Mouse (Mus musculus) neural tube, embryonic 13.5 days (tissue): ENCODE data around the gene Npy. TPM values are rescaled to one million over a fixed set of nuclear protein-coding genes. Genes with fewer than 3 reads are reported as not detected.
A peak's percentile ranks its signal among the peaks of the same experiment; 100 is the strongest.

Experiments used
- ATAC-seq: fragments of 200-750 bp; cut with Nextera tagmentation; 2 replicates; pipeline ENCODE4 v1.8.0; 2017; ENCODE audit warnings: low read depth, mild to moderate bottlenecking, moderate TSS enrichment, moderate library complexity
- H3K27ac ChIP-seq: fragments of 300-500 bp; sonication (generic); replicated peaks from 2 replicates; pipeline ENCODE4 v1.5.1; 2015; ENCODE audit warnings: moderate library complexity, mild to moderate bottlenecking, inconsistent platforms
- H3K27me3 ChIP-seq: fragments of 300-500 bp; sonication (generic); 2 replicates; pipeline ENCODE4 v1.6.1; 2015; ENCODE audit warnings: mild to moderate bottlenecking, inconsistent platforms
- H3K36me3 ChIP-seq: fragments of 300-500 bp; sonication (generic); 2 replicates; pipeline ENCODE4 v1.6.1; 2015; ENCODE audit warnings: mild to moderate bottlenecking, inconsistent platforms
- H3K4me1 ChIP-seq: fragments of 300-500 bp; sonication (generic); replicated peaks from 2 replicates; pipeline ENCODE4 v1.6.1; 2015; ENCODE audit warnings: inconsistent platforms
- H3K4me2 ChIP-seq: fragments of 300-500 bp; sonication (generic); 2 replicates; pipeline ENCODE4 v1.6.1; 2015; ENCODE audit warnings: inconsistent platforms, mild to moderate bottlenecking, moderate library complexity
- H3K4me3 ChIP-seq: fragments of 300-500 bp; sonication (generic); 2 replicates; pipeline ENCODE4 v1.5.1; 2015; ENCODE audit warnings: mild to moderate bottlenecking, inconsistent platforms
- H3K9ac ChIP-seq: fragments of 300-500 bp; sonication (generic); 2 replicates; pipeline ENCODE4 v1.6.1; 2015; ENCODE audit warnings: moderate library complexity, mild to moderate bottlenecking, inconsistent platforms
- H3K9me3 ChIP-seq: fragments of 300-500 bp; sonication (generic); 2 replicates; pipeline ENCODE4 v1.6.1; 2016; ENCODE audit warnings: inconsistent platforms
- WGBS: fragments of 180-500 bp; shearing (Covaris S2); methylation state at CpG from one replicate; pipeline ENCODE4 v1.1.7; 2015; 5-methylcytosine and 5-hydroxymethylcytosine counted together
- polyA plus RNA-seq: library from polyadenylated mRNA; unstranded; fragments of >200 nt; fragmentation: Nextera tagmentation; extraction: Ambion mirVana; gene quantifications from 2 replicates; pipeline ENCODE4 v1.2.1, GENCODE M21; 2015

The Npy gene
- polyA plus RNA-seq, 1 experiment from 2014 or later, result 599 TPM

DNA sequence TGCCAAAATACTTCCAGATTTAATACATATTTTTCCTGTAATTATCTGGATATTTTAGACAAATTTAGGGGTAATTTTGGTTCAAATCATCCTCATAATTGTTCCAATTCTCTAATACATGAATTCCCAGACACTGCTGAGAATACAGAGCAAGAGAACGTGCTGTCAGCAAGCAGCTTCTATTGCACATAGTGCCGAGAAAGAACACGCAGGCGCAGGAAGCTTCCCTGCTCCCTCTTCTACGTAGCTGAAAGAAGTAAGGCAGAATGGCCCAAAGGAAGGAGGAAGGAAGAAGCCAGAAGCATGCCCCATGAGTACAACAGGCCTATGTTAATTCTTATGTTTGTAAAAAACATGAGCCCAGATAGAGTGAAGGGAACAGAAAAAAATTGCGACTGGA is 4.9 kb upstream of the Npy start:
- 71% methylated on average over 6 of the region's 6 CpGs for WGBS
- Histone ChIP-seq H3K4me3 (no peak overlapping the region), H3K27ac (no peak overlapping the region), H3K9ac (no peak overlapping the region), H3K27me3 (peaks cover 27% of the 10 kb centered on the region), H3K4me2 (no peak overlapping the region), H3K36me3 (no peaks in the 10 kb centered on the region), H3K9me3 (no peaks in the 10 kb centered on the region), H3K4me1 (peaks cover 10% of the 10 kb centered on the region)
- no peak for ATAC-seq

GRCm38 (mm10) chr6:49822871-49823230 is 341 bp downstream of the Npy start:
- under 1% methylated on average over 10 of the region's 10 CpGs for WGBS
- peak; percentile 9; the same call in 1 of the 2 replicates for ATAC-seq
- H3K9me3 ChIP-seq, result no peaks in the 10 kb centered on the region
- no peaks in the 10 kb centered on the region for H3K36me3 ChIP-seq
- peak overlapping the region; percentile 43 for H3K4me3 ChIP-seq
- peak overlapping the region; percentile 74 for H3K27ac ChIP-seq
- H3K9ac ChIP-seq, result peak overlapping the region; percentile 70
- H3K27me3 ChIP-seq, result peaks cover 55% of the 10 kb centered on the region
- H3K4me1 ChIP-seq, result peaks cover 20% of the 10 kb centered on the region
- peak overlapping the region; percentile 73 for H3K4me2 ChIP-seq

GRCm38 (mm10) chr6:49823371-49823770 is 861 bp downstream of the Npy start:
- H3K27ac ChIP-seq, result peak overlapping the region; percentile 74
- WGBS, result 6% methylated on average over 15 of the region's 15 CpGs
- ATAC-seq, result no peak
- peaks cover 20% of the 10 kb centered on the region for H3K4me1 ChIP-seq
- peak overlapping the region; percentile 70 for H3K9ac ChIP-seq
- peaks cover 55% of the 10 kb centered on the region for H3K27me3 ChIP-seq
- no peaks in the 10 kb centered on the region for H3K36me3 ChIP-seq
- H3K9me3 ChIP-seq, result no peaks in the 10 kb centered on the region
- H3K4me2 ChIP-seq, result peak overlapping the region; percentile 73
- H3K4me3 ChIP-seq, result peak overlapping the region; percentile 43

- H3K9me3 ChIP-seq, result no peaks in the 10 kb centered on the region
- H3K9ac ChIP-seq, result peak overlapping the region; percentile 70
- H3K27ac ChIP-seq, result peak overlapping the region; percentile 74
- WGBS, result 17% methylated on average over 2 of the region's 2 CpGs
- peaks cover 55% of the 10 kb centered on the region for H3K27me3 ChIP-seq
- peaks cover 20% of the 10 kb centered on the region for H3K4me1 ChIP-seq
- peak overlapping the region; percentile 43 for H3K4me3 ChIP-seq
- H3K36me3 ChIP-seq, result no peaks in the 10 kb centered on the region
- H3K4me2 ChIP-seq, result peak overlapping the region; percentile 73
- ATAC-seq, result no peak
Observed at GRCm38 (mm10) chr6:49823821-49824220, 1.3 kb downstream of the Npy start.

GRCm38 (mm10) chr6:49831579-49831978 is 9.1 kb downstream of the Npy start:
- no peaks in the 10 kb centered on the region for H3K36me3 ChIP-seq
- H3K4me2 ChIP-seq, result no peak overlapping the region
- no peak overlapping the region for H3K4me3 ChIP-seq
- ATAC-seq, result no peak
- no peaks in the 10 kb centered on the region; the same call in 1 of the 2 replicates for H3K27me3 ChIP-seq
- no peak overlapping the region for H3K27ac ChIP-seq
- WGBS, result 82% methylated on average over 2 of the region's 2 CpGs
- H3K4me1 ChIP-seq, result no peaks in the 10 kb centered on the region
- H3K9ac ChIP-seq, result no peak overlapping the region
- no peaks in the 10 kb centered on the region for H3K9me3 ChIP-seq

DNA sequence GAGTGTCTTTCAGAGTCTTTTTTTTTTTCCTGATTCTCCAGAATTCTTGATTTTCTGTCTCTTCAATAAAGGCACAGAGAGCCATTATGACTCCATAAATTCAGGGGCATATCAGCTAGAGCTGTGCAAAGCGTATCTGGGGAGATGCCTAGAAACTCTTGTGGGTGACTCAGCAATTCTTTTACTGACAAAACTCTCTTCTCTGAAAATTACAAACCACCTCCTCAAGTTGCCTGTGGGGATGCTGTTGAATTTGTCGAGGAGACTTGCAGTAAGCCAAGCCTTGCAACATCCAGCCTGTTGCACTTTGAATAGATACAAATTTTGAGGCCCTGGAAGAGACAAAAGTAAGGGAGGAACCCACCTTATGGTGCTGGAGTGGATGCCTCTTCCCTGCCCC is 34.3 kb downstream of the Npy start:
- Histone ChIP-seq H3K27me3 (no peaks in the 10 kb centered on the region), H3K4me3 (no peak overlapping the region), H3K9ac (no peak overlapping the region), H3K27ac (no peak overlapping the region), H3K4me2 (no peak overlapping the region), H3K9me3 (no peaks in the 10 kb centered on the region), H3K4me1 (no peaks in the 10 kb centered on the region), H3K36me3 (no peaks in the 10 kb centered on the region)
- ATAC-seq, result no peak
- 67% methylated on average over 2 of the region's 2 CpGs for WGBS

- no peaks in the 10 kb centered on the region for H3K27me3 ChIP-seq
- H3K4me1 ChIP-seq, result no peaks in the 10 kb centered on the region
- H3K36me3 ChIP-seq, result no peaks in the 10 kb centered on the region
- ATAC-seq, result no peak
- no peaks in the 10 kb centered on the region for H3K9me3 ChIP-seq
- H3K9ac ChIP-seq, result no peak overlapping the region
- no peak overlapping the region for H3K4me2 ChIP-seq
- 86% methylated on average over 6 of the region's 6 CpGs for WGBS
- H3K27ac ChIP-seq, result no peak overlapping the region
- H3K4me3 ChIP-seq, result no peak overlapping the region
Observed at GRCm38 (mm10) chr6:49867571-49867970, 45.1 kb downstream of the Npy start.

- WGBS, result 85% methylated on average over 6 of the region's 6 CpGs
- Histone ChIP-seq H3K27ac (no peak overlapping the region), H3K9ac (no peak overlapping the region), H3K4me2 (no peak overlapping the region), H3K36me3 (no peaks in the 10 kb centered on the region), H3K9me3 (no peaks in the 10 kb centered on the region), H3K4me3 (no peak overlapping the region), H3K27me3 (no peaks in the 10 kb centered on the region), H3K4me1 (peaks cover 11% of the 10 kb centered on the region)
- ATAC-seq, result no peak
Observed at GRCm38 (mm10) chr6:49871071-49871470, 48.6 kb downstream of the Npy start.

GRCm38 (mm10) chr6:49873556-49873955 is 51.0 kb downstream of the Npy start:
- no peak for ATAC-seq
- WGBS, result 32% methylated on average over 1 of the region's 1 CpGs
- Histone ChIP-seq H3K4me2 (no peak overlapping the region), H3K4me3 (no peak overlapping the region), H3K4me1 (peaks cover 13% of the 10 kb centered on the region), H3K9me3 (no peaks in the 10 kb centered on the region), H3K36me3 (no peaks in the 10 kb centered on the region), H3K27ac (no peak overlapping the region), H3K9ac (no peak overlapping the region), H3K27me3 (no peaks in the 10 kb centered on the region)

DNA sequence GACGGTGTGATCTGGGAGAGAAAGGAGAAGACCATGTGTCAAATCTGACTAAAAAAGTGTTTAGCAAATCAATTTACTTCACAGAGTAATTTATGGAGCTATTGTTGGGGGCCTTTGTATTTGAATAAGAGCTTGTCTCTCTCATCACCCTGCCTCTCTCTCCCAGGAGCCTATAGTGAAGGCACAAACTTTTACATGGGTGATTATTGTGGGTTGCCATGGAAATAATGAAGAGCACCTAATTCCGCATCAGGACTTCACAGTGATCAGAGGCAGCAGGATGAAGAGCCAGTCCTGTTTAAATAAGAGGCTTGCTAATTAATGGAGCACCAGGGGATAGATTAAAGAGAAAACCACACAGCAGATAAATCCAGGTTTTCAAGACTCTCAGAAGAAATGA is 52.6 kb downstream of the Npy start:
- no peaks in the 10 kb centered on the region for H3K36me3 ChIP-seq
- ATAC-seq, result peak; percentile 27; the same call in 1 of the 2 replicates
- no peak overlapping the region for H3K9ac ChIP-seq
- no peaks in the 10 kb centered on the region for H3K9me3 ChIP-seq
- no peak overlapping the region for H3K27ac ChIP-seq
- no peak overlapping the region for H3K4me3 ChIP-seq
- H3K4me2 ChIP-seq, result no peak overlapping the region
- no peaks in the 10 kb centered on the region for H3K27me3 ChIP-seq
- WGBS, result 26% methylated on average over 2 of the region's 2 CpGs
- H3K4me1 ChIP-seq, result peaks cover 13% of the 10 kb centered on the region

DNA sequence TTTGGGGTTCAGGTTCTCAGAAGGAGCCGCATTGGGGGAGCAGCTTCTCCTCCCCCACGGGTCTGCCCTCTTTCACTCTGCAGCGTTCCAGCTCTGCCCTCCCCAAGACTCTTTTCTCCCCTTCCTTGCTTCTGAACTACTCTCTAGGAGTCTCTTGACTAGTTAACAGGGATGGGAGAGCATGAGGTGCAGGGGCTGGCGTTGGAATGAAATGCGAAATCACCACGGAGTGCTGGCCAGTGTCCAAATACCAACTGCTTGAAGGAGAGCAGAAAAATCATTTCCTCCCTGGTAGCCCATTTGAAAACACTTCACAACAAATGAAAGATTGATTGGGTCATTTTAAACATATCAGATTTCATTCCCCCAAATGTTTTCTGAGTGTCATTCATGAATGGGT is 53.3 kb downstream of the Npy start:
- whole genome bisulfite sequencing, result 64% methylated on average over 6 of the region's 6 CpGs
- H3K36me3 ChIP-seq, result no peaks in the 10 kb centered on the region
- no peak overlapping the region for H3K27ac ChIP-seq
- no peak overlapping the region for H3K4me3 ChIP-seq
- H3K9ac ChIP-seq, result no peak overlapping the region
- peaks cover 13% of the 10 kb centered on the region for H3K4me1 ChIP-seq
- no peak for ATAC-seq
- H3K27me3 ChIP-seq, result no peaks in the 10 kb centered on the region
- H3K9me3 ChIP-seq, result no peaks in the 10 kb centered on the region
- no peak overlapping the region for H3K4me2 ChIP-seq
